14 mouse cellular contexts compared by ENCODE assay signal in genomic region chr11:16696787-16697186, GRCm38 (mm10).
"Had no signal": no experiment of that assay in that cellular context is flagged by ENCODE, and none has a peak within 500 bp of the region (broad histone marks: within the 10 kb centered on the region; RNA-seq: fewer than 3 reads in every experiment).

No protein-coding gene starts in this region.

- ATAC-seq: midbrain, embryonic 13.5 days; midbrain, embryonic 15.5 days had no signal

- H3K27me3 ChIP-seq: megakaryocyte, embryonic 14.5 days; midbrain, embryonic 13.5 days; midbrain, embryonic 15.5 days; neural tube, embryonic 12.5 days; stomach, embryonic 15.5 days had no signal

- H3K36me3 ChIP-seq: midbrain, embryonic 13.5 days; midbrain, embryonic 15.5 days; neural tube, embryonic 12.5 days; stomach, embryonic 15.5 days had no signal

- H3K27ac ChIP-seq: midbrain, embryonic 13.5 days; midbrain, embryonic 15.5 days; neural tube, embryonic 12.5 days; stomach, embryonic 15.5 days; stomach, postnatal 0 days had no signal

- H3K4me1 ChIP-seq: megakaryocyte, embryonic 14.5 days; midbrain, embryonic 13.5 days; midbrain, embryonic 15.5 days; neural tube, embryonic 12.5 days; stomach, embryonic 15.5 days had no signal

- H3K4me3 ChIP-seq: megakaryocyte, embryonic 14.5 days; midbrain, embryonic 13.5 days; midbrain, embryonic 15.5 days; neural tube, embryonic 12.5 days; stomach, embryonic 15.5 days had no signal

- H3K9ac ChIP-seq: lung, embryonic 14.5 days; midbrain, embryonic 13.5 days; midbrain, embryonic 15.5 days; neural tube, embryonic 12.5 days; stomach, embryonic 15.5 days had no signal

- DNase-seq: lung, adult 18-20 months; lung, embryonic 14.5 days; lung, postnatal 10 days; lung, postnatal 4 days; right cerebral cortex, postnatal 14 days; thymus, adult 2 months; thymus, postnatal 25 days; thymus, postnatal 4 days had no signal
